Mouse (Mus musculus) adrenal gland, adult 8-10 months (tissue): ENCODE results near the gene Psmb5. TPM values are rescaled to one million over a fixed set of nuclear protein-coding genes. Genes with fewer than 3 reads are reported as not detected.

ENCODE experiments used
- DNase-seq: peaks from one replicate; pipeline ENCODE4 v3.0.0; 2022
- total RNA-seq, 4 experiments: library from RNA; stranded (reverse); gene quantifications; 2 replicates each; pipeline ENCODE4 v1.2.4; 2022

The Psmb5 gene
- total RNA-seq, 4 experiments from 2014 or later = 254 to 479 (median 341) TPM

GRCm38 (mm10) chr14:54592319-54592934 lies 25.4 kb downstream of the Psmb5 start:
- no peak for DNase-seq

- no peak for DNase-seq
These were observed 26.8 kb downstream of the Psmb5 start for GRCm38 (mm10) chr14:54591056-54591455.

GRCm38 (mm10) chr14:54583681-54584338 lies 34.0 kb downstream of the Psmb5 start:
- no peak for DNase-seq

- no peak for DNase-seq
These were observed 35.3 kb downstream of the Psmb5 start for GRCm38 (mm10) chr14:54582536-54582935.

GRCm38 (mm10) chr14:54579638-54580037 lies 38.2 kb downstream of the Psmb5 start:
- DNase-seq = no peak

GRCm38 (mm10) chr14:54578063-54578462 lies 39.8 kb downstream of the Psmb5 start:
- no peak for DNase-seq

GRCm38 (mm10) chr14:54577089-54577982 lies 40.5 kb downstream of the Psmb5 start, which contains the start of gene Ajuba:
Gene Ajuba (minus strand): TSS chr14:54577558.
- peak; percentile 89 for DNase-seq

- no peak for DNase-seq
These were observed 41.4 kb downstream of the Psmb5 start for GRCm38 (mm10) chr14:54576241-54577088.

- peak; percentile 52 for DNase-seq
These were observed 42.2 kb downstream of the Psmb5 start for GRCm38 (mm10) chr14:54575631-54576030.

- no peak for DNase-seq
These were observed 42.8 kb downstream of the Psmb5 start for GRCm38 (mm10) chr14:54575031-54575430.

GRCm38 (mm10) chr14:54574253-54574652 lies 43.6 kb downstream of the Psmb5 start:
- DNase-seq = no peak

GRCm38 (mm10) chr14:54572790-54573736 lies 44.8 kb downstream of the Psmb5 start:
- peak; percentile 65 for DNase-seq

GRCm38 (mm10) chr14:54572122-54572521 lies 45.7 kb downstream of the Psmb5 start:
- no peak for DNase-seq

- DNase-seq = no peak
These were observed 48.1 kb downstream of the Psmb5 start for GRCm38 (mm10) chr14:54569451-54570392.

- DNase-seq = peak; percentile 67
These were observed 49.0 kb downstream of the Psmb5 start for GRCm38 (mm10) chr14:54568694-54569414.
